In the genomic region with DNA sequence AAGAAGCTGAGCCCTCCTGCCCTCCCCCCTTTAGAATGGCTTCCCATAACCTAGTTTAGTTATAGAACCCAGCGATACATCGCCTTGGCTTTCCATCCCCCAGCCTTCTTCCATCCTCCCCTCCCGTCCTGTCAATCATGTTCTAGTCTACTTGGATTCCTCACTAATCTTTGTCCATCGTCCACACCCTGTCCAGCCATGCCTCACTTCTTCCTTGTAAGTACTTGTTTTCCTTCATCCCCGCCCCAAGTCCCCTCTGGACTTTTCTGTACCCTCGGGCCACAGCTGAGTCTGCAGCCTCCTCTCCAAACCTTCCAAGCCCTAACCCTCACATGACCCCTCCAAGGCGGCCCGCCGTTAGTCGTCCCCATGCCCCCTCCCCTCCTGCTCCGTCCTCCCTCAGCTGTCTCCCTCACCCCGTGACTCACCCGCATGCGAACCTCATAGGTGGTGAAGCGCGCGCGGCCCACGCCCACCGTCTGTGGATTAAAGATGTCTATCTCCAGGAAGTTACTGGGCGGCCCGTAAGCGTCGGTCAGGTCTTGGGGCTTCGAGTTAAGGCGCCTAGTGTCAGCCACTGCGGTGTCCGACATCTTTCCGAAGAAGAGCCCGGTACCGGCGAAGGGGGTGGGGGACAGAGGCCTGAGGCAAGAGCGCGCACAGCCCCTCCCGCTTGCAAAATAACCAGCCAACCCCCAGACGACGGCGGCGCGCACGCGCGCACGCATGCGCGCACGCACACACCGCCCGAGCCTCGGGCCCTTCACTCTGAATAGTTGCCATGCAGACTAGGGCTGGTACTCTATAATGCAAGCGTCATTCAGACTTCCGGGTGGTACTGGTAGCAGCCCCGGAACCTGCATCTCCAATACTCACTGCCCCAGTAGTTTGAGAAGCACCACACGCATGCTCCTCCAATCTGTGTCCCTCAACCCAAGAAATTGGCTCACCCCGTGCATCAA, we compare ENCODE assay signal across 8 mouse cellular contexts. TPM values are rescaled to one million over a fixed set of nuclear protein-coding genes. Genes with fewer than 3 reads are reported as not detected.
A peak's percentile ranks its signal among the peaks of the same experiment; 100 is the strongest.
DNase-seq lines count a peak whose midpoint lies in the region; ATAC-seq and TF ChIP-seq lines count a peak whose summit lies in the region.

A gene (minus strand): TSS at position 730 of the 962 bp plus-strand sequence.

- DNase-seq in CD8-positive naive resting alpha-beta T cell, adult 2 months (ENCODE audit: low read depth in 2 of 2, low spot score in 2 of 2), result peak; percentile 75 to 84
- DNase-seq in c-Kit-positive CD71-negative TER-119-negative erythroid progenitor cells, embryonic 14.5 days (ENCODE audit: low read depth), result peak; percentile 58
- DNase-seq in forebrain, embryonic 10.5 days (ENCODE audit: extremely low spot score, low spot score), result peak; percentile 79
- peak; percentile 81 to 93 for DNase-seq in kidney, postnatal 25 days
- DNase-seq in liver, embryonic 14.5 days (ENCODE audit: low read depth in 3 of 3, low spot score in 3 of 3), result peak; percentile 63 to 66 (median 66)
- DNase-seq in neural tube, embryonic 11.5 days (ENCODE audit: low spot score), result peak; percentile 90
- DNase-seq in stomach, postnatal 0 days (ENCODE audit: low spot score), result peak; percentile 83

- peaks cover 10% of the 10 kb centered on the region for H3K36me3 ChIP-seq in forebrain, embryonic 10.5 days (replicated peaks)
- 0 out of 2 replicates have a peak, but pooled peaks cover 4% of the 10 kb centered on the region for H3K36me3 ChIP-seq in heart, embryonic 15.5 days
- H3K36me3 ChIP-seq in liver, embryonic 14.5 days (replicated peaks; ENCODE audit: control insufficient read depth, insufficient read depth, low read depth), result no peaks in the 10 kb centered on the region
- no peaks in the 10 kb centered on the region for H3K36me3 ChIP-seq in neural tube, embryonic 11.5 days (ENCODE audit: control insufficient read depth, insufficient read depth, low read length)
- no peaks in the 10 kb centered on the region for H3K36me3 ChIP-seq in stomach, postnatal 0 days (ENCODE audit: control insufficient read depth, insufficient read depth, low read length)

- H3K9ac ChIP-seq in heart, embryonic 15.5 days, result peak within 1 kb of the TSS; percentile 55
- peak within 1 kb of the TSS; percentile 54 for H3K9ac ChIP-seq in liver, embryonic 14.5 days (replicated peaks)
- H3K9ac ChIP-seq in neural tube, embryonic 11.5 days (ENCODE audit: low read length), result peak within 1 kb of the TSS; percentile 27
- H3K9ac ChIP-seq in stomach, postnatal 0 days (ENCODE audit: low read length), result peak within 1 kb of the TSS; percentile 61

- TF ChIP-seq EP300 in liver, embryonic 14.5 days (IDR thresholded peaks at IDR 0.05; ENCODE audit: low read depth), result no peak
- TF ChIP-seq EP300 in stomach, postnatal 0 days (optimal IDR thresholded peaks at IDR 0.05), result no peak

- H3K4me1 ChIP-seq in forebrain, embryonic 10.5 days, result peaks cover 6% of the 10 kb centered on the region
- 0 out of 2 replicates have a peak, but pooled peaks cover 4% of the 10 kb centered on the region for H3K4me1 ChIP-seq in heart, embryonic 15.5 days (replicated peaks)
- no peaks in the 10 kb centered on the region; a peak in 1 of 4 replicates for H3K4me1 ChIP-seq in liver, embryonic 14.5 days (replicated peaks; ENCODE audit: control insufficient read depth in 2 of 2, insufficient read depth in 2 of 2, low read length in 1 of 2)
- H3K4me1 ChIP-seq in neural tube, embryonic 11.5 days (ENCODE audit: control insufficient read depth, insufficient read depth, low read length), result no peaks in the 10 kb centered on the region
- no peaks in the 10 kb centered on the region for H3K4me1 ChIP-seq in stomach, postnatal 0 days (replicated peaks; ENCODE audit: control insufficient read depth, insufficient read depth)

- TF ChIP-seq CTCF in liver, embryonic 14.5 days (IDR thresholded peaks at IDR 0.05; ENCODE audit: low read depth), result no peak
- TF ChIP-seq CTCF in stomach, postnatal 0 days (IDR thresholded peaks at IDR 0.05; ENCODE audit: low read depth), result no peak

- H3K27me3 ChIP-seq in forebrain, embryonic 10.5 days (ENCODE audit: poor library complexity, severe bottlenecking), result peaks cover 74% of the 10 kb centered on the region
- no peaks in the 10 kb centered on the region; the same call in 1 of the 2 replicates for H3K27me3 ChIP-seq in heart, embryonic 15.5 days
- H3K27me3 ChIP-seq in liver, embryonic 14.5 days (ENCODE audit: control insufficient read depth, insufficient read depth, low read length), result no peaks in the 10 kb centered on the region; the same call in 1 of the 2 replicates
- H3K27me3 ChIP-seq in neural tube, embryonic 11.5 days (ENCODE audit: control insufficient read depth, insufficient read depth, low read length), result 0 out of 2 replicates have a peak, but pooled peaks cover 3% of the 10 kb centered on the region
- H3K27me3 ChIP-seq in stomach, postnatal 0 days (ENCODE audit: control insufficient read depth, insufficient read depth, low read length), result no peaks in the 10 kb centered on the region

- H3K9me3 ChIP-seq in forebrain, embryonic 10.5 days, result no peaks in the 10 kb centered on the region
- no peaks in the 10 kb centered on the region for H3K9me3 ChIP-seq in heart, embryonic 15.5 days (replicated peaks)
- H3K9me3 ChIP-seq in liver, embryonic 14.5 days (ENCODE audit: control insufficient read depth, low read length), result no peaks in the 10 kb centered on the region
- no peaks in the 10 kb centered on the region for H3K9me3 ChIP-seq in neural tube, embryonic 11.5 days (ENCODE audit: control insufficient read depth, low read length)
- no peaks in the 10 kb centered on the region for H3K9me3 ChIP-seq in stomach, postnatal 0 days (ENCODE audit: control insufficient read depth, low read length)

- peak within 1 kb of the TSS; percentile 61 for H3K4me2 ChIP-seq in heart, embryonic 15.5 days
- H3K4me2 ChIP-seq in liver, embryonic 14.5 days (ENCODE audit: low read depth), result peak within 1 kb of the TSS; percentile 69
- peak within 1 kb of the TSS; percentile 45 for H3K4me2 ChIP-seq in neural tube, embryonic 11.5 days (ENCODE audit: low read depth)
- peak within 1 kb of the TSS; percentile 53 for H3K4me2 ChIP-seq in stomach, postnatal 0 days (replicated peaks; ENCODE audit: low read depth)

- 17% methylated on average over 55 of the region's 55 CpGs for WGBS in forebrain, embryonic 10.5 days
- WGBS in heart, embryonic 15.5 days, result 16% methylated on average over 55 of the region's 55 CpGs
- 13% methylated on average over 55 of the region's 55 CpGs for WGBS in liver, embryonic 14.5 days (ENCODE audit: insufficient replicate concordance)
- 23% methylated on average over 53 of the region's 55 CpGs for WGBS in neural tube, embryonic 11.5 days
- WGBS in stomach, postnatal 0 days, result 8% methylated on average over 55 of the region's 55 CpGs

- peak within 1 kb of the TSS; percentile 67 for H3K4me3 ChIP-seq in forebrain, embryonic 10.5 days
- H3K4me3 ChIP-seq in heart, embryonic 15.5 days, result peak within 1 kb of the TSS; percentile 67
- peak within 1 kb of the TSS; percentile 61 to 63 for H3K4me3 ChIP-seq in liver, embryonic 14.5 days (ENCODE audit: insufficient read depth in 1 of 2, low read depth in 2 of 2, low read length in 2 of 2)
- peak within 1 kb of the TSS; percentile 50 for H3K4me3 ChIP-seq in neural tube, embryonic 11.5 days (ENCODE audit: low read depth, low read length)
- peak within 1 kb of the TSS; percentile 52 for H3K4me3 ChIP-seq in stomach, postnatal 0 days (ENCODE audit: low read depth, low read length)

- H3K27ac ChIP-seq in forebrain, embryonic 10.5 days, result peak within 1 kb of the TSS; percentile 90
- H3K27ac ChIP-seq in heart, embryonic 15.5 days, result peak within 1 kb of the TSS; percentile 77
- H3K27ac ChIP-seq in liver, embryonic 14.5 days, result no peak within 1 kb of the TSS
- H3K27ac ChIP-seq in neural tube, embryonic 11.5 days (ENCODE audit: low read depth, low read length), result no peak within 1 kb of the TSS
- H3K27ac ChIP-seq in stomach, postnatal 0 days (replicated peaks), result peak within 1 kb of the TSS; percentile 73; the same call in 1 of the 2 replicates

- peak; percentile 97 for ATAC-seq in heart, embryonic 15.5 days (replicated peaks; ENCODE audit: insufficient number of reproducible peaks, insufficient read depth, low FRiP score, low read depth)
- ATAC-seq in liver, embryonic 14.5 days (ENCODE audit: insufficient read depth), result peak; percentile 97
- peak; percentile 96 for ATAC-seq in neural tube, embryonic 11.5 days (ENCODE audit: insufficient read depth, low FRiP score, low TSS enrichment)
- ATAC-seq in stomach, postnatal 0 days (ENCODE audit: low FRiP score, low TSS enrichment), result peak; percentile 95

RNA-seq across cellular contexts. Expression of the gene that starts here (rescaled TPM):
- 68.5 and 71.1 TPM in 2 replicates for polyA plus RNA-seq in forebrain, embryonic 10.5 days (2016; fragmentation: Nextera tagmentation; extraction: Ambion mirVana)
- polyA plus RNA-seq in heart, embryonic 15.5 days (2015; fragmentation: Nextera tagmentation; extraction: Ambion mirVana), result 34.3 and 39.7 TPM in 2 replicates
- 8.2 and 11.3 TPM in 2 replicates for polyA plus RNA-seq in liver, embryonic 14.5 days (2012; rRNA removed)
- polyA plus RNA-seq in liver, embryonic 14.5 days (2014; fragmentation: Nextera tagmentation; extraction: Ambion mirVana), result 15.9 and 16.8 TPM in 2 replicates
- 56.4 and 61.1 TPM in 2 replicates for polyA plus RNA-seq in neural tube, embryonic 11.5 days (2014; fragmentation: Nextera tagmentation; extraction: Ambion mirVana)
- polyA plus RNA-seq in stomach, postnatal 0 days (2015; fragmentation: Nextera tagmentation; extraction: Ambion mirVana), result 35.7 and 40.0 TPM in 2 replicates

Comparison
In these comparisons a context has a peak if more than half of its experiments do, and no peak if none do; other contexts are left out.
1. H3K27ac ChIP-seq: peak in forebrain, embryonic 10.5 days (single experiment), heart, embryonic 15.5 days (single experiment) and stomach, postnatal 0 days (single experiment); none in liver, embryonic 14.5 days (single experiment) and neural tube, embryonic 11.5 days (single experiment).
2. Peak in every context shown above with its lines, with median percentiles within 50 percentile points of each other: DNase-seq, H3K4me3 ChIP-seq, ATAC-seq, H3K4me2 ChIP-seq and H3K9ac ChIP-seq.